Mouse (Mus musculus) kidney, postnatal 4 days (tissue): Measurements from ENCODE around the gene Nubp2.

ENCODE experiments used
- DNase-seq, 2 experiments: peaks; one replicate each; pipeline ENCODE4 v3.0.0; 2021; ENCODE audit warnings: mixed read lengths in 2 of 2

Nubp2 gene

DNA sequence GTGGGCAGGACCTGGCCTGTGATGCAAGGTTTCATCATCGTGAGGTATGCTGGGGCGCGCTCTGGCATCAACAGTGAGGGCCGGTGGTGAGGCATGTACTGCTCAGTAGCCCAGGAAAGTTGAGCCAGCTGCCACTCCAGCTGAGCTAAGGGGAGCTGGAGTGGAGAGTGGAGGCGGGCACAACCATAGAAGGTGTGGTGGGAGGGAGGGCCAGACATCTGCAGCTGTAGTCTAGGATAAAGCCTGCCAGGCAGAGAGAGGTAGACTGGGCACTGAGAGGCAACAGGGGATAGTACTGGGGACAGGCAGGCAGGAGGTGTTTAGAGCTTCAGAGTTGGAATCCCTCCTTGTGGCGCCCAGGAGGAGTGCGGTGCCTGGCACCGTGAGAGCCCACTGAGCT is 26.1 kb downstream of the Nubp2 start:
- no peak for DNase-seq

DNA sequence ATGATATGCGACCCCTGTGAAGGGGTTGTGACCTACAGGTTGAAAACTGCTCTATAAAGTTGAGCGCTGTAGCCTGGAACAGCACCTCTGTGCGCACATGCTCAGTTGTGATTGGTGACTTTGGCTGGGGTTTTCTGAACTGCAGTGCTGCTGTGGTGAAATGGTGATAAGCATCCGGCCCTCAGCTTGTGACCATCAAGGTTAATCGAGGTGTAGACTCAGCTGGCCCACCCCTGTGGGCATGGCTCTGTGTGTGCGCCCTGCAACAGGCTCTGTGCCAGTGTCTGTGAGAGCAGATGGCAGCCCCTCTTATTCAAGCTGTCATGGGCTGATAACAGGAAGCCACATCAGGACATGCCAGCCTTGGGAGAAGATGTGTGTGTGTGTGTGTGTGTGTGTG is 27.2 kb downstream of the Nubp2 start:
- no peak for DNase-seq

DNA sequence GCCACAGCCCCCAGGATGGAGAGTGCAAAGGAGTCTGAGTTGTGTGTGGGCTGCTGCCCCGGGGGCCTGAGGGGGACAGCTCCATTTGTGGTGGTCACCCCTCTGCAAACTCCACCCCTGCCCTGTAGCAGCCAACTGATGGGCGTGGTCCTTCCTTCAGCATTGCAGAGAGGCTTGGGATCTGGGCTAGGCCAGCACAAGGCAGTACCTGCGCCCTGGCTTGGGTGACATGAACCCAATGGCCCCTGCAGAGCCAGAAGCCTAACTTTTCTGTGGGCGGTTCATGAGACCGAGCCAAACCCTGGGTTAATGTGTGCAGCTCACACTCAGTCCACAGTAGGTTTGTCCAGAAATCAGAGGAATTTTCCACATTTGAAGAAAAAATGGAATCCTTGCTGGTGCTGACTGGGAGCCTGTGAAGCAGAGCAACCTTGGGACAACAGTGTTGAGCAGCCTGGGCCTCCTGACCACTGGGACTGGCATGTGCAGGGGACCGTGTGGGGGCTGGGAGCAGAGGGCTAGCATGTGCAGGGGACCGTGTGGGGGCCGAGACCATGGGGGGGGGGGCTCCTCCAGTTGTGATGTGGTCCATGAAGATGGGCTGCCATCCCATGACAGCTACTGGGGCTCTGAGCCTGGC is 28.2 kb downstream of the Nubp2 start:
- DNase-seq = no peak

DNA sequence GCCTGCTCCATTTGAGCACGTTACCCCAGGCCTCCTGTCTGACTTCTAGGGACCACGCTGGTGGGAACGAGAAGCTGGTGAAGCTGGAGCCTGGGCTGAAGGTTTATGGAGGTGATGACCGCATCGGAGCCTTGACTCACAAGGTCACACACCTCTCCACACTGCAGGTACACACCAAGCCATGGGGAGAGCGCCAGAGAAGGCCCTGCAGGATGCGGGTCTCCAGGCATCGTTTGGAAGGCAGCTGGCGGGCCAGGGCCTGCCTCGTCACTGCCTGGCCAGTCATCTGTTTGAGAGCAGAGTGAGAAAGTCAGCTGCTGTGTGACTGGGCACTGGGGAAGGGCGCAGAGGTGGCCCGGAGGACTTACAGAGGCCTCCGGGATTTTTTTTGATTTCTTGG is 29.6 kb downstream of the Nubp2 start:
- no peak for DNase-seq

DNA sequence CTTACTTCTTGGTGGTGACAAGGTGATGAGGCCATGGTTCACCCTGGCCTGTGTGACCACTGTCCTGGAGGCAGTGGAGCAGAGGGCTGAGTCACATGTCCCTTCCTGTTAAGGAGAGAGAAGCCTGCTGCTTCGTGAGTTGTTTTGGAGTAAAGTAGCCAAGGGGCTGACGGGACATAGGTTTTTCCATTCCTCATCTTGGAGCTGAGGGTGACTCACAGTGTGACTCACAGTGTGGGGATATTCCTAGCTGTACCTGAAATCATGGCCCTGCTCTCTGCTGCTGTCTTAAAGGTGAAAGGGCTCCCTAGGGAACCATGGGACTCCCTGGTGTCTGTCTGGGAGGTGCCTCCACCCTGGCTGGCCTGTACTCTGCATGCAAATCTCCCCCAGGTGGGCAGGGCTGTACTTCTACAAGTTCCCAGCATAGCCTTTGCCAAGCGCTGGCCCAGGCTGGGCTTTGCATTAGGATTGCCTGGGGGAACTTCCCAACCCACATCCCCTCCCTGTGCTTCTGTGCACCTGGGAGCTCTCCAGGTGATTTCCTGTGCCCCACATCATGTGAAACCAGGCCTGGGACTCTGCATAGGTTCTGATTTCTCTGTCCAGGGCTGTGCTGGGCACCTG is 30.2 kb downstream of the Nubp2 start:
- DNase-seq = no peak

DNA sequence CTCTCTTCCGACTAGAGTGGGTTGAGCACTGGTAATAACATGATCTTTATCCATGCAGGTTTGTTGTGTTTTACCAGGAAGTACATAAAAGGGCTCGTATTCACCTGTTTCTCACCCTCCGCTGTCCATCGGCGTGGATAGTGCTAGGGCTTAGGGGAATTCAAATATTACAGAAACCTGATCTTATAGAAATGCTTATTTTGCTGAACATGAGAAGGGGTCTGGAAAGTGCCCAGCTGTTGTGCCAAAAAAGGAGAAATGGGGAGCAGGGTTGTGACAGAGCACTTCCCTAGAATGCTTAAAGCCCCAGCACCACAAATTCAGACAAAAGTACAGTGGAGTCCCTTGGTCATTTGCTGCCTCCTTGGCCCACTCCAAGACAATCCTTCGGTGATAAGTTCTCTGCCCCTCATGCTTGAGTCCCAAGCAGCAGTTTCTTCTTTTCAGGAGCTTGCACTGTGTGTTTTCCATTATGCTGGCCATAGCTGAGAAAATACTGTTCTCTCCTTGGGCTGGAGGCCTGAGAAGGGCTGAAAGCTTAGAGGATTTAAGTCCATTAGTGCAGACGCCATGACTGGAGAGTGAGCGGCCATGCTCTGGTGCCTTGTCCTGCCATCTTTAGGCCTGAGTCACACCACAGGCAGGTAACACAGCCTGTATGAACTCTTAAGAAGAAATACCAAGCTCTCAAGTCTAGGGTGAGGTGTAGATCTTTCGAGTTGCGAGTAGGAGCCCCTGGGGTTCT is 34.6 kb downstream of the Nubp2 start:
- no peak for DNase-seq

DNA sequence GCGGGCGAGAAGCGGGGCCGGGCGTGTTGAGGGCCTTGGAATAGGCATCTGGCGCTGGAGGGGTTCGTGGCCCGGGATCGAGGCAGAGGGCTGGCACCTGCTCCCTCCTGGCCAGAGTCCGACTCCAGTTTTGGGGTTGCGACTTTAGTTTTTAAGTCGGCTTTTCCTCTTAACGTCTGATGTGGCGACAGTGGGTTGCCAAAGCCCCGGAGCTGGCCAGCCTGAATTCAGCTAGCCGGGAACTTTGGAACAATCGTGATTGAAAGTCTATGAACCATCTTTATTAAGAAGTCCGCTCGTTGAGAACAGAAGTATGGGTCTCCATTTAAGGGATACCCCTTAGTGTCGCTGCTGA is 35.4 kb downstream of the Nubp2 start:
- DNase-seq = no peak

DNA sequence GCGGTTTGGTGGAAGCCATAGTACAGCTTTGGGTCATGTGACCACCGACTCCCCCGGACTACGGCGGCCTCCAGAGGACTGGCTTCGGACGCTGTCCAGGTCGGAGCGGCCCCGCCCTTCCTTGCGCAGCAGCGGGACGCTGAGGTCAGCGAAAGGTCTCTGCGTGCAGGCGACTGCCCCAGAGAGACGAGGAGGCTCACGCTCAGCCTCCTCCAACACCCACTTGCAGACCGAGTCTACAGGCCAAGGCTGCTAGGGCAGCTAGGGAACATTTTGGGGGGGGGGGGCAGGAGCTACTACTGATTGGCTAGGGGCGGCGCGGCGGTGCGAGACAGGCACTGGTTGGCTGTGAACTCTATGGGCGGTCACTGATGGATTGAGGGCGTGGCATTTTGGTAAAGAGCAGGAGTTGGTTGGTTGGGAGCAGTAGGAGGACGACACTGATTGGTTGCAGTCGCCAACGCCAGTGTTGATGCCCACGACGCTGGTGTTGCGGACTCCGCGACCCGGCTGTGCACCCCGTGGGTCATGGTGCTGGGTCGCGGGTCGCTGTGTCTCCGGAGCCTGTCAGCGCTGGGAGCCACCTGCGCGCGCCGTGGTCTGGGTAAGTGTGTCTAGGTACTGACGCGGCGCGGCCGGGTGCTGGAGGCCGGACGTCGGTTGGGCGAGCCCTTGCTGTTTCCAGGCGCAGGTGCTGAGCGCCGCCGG is 35.9 kb downstream of the Nubp2 start, which contains the start of gene Fahd1:
Fahd1 (minus strand) TSS at position 300 of the 708 bp plus-strand sequence.
- DNase-seq = peak; percentile 95 to 97

DNA sequence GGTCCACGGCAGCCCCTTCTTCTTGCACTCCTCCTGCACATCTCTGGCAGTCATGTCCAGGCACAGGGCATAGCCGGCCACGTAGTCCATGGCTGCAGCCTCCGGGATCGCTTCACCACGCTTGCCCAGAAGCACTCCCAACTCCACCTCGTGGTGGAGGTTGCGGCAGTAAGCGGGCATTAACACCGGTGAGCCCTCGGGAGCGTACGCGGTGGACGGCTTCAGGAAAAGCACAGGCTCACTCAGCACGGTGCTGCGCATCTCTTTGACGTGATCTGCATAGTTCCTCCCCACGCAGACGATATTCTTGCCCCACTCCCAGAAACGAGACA is 36.5 kb downstream of the Nubp2 start:
- no peak for DNase-seq

DNA sequence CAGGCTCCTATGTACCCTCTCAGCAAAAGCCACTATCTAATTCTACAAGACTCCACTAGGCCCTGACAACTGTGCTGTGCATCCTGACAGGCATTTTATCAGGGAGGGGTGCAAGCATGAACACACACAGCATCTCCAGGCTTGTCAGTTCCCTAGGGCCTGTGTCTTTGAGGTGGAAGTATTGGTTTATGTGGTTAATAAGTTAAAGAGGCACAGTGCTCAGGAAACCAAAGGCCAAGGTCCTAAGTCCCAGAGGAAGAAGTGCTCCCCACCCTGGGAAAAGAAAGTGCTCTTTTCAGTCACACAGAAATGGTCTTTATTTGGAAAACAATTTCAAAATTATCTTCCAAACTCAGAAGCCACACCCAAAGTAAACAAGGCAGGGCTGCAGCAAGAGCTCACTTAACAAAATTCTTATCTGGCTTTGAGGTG is 37.5 kb downstream of the Nubp2 start:
- peak in 1 of 2 experiments; percentile 19 for DNase-seq

DNA sequence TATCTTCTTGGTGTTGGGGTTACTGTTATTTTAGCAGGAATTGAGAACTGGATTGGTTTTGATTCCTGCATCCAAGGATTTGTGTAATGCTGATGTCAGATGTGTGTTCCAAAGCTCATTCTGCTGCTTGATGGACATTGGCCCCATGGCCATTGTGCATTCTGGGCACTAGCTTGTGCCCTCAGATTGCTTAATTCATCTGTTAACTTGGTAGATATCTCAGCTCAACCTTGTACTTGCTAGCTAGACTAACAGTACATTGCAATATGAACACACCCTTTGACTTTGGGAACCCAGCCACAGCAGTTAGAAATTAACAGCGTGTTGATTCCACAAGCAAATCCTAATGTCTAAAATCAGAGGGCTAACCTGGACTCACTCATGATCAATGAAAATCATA is 38.8 kb downstream of the Nubp2 start:
- DNase-seq = no peak

DNA sequence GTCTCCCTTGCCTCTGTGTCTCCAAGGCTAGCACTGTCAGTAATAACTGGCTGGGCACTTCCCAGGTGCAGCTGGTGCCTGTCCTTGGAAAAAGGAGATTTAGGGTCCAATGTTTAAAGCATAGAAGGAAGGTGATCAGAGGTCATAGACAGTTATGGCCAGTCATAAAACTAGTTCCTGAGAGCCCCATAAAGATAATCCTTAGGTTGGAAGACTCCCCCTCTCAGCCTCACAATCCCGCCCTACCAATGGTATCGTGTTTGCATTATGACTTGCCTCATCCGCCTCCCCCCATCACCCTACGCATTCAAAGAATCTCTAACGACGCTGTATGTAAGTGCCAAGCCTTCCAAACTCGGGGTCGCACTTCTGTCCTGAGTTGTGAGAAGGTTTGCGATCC is 41.6 kb downstream of the Nubp2 start:
- DNase-seq = no peak

DNA sequence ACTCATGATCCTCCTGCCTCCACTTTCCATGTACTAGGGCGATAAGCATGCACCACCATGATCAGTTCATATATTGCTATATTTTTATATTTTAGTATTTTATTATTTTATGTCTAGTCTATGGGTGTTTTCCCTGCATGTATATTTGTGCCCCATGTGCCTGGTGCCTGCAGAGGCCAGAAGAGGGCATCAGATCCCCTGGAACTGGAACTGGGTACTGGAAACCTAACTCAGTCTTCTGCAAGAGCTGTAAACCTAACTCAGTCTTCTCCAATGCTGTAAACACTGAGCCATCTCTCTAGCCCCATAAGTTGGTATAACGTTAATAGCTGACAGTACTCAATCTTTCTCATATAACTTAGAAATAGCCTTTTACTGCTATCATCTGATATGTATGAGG is 43.5 kb downstream of the Nubp2 start:
- DNase-seq = no peak

DNA sequence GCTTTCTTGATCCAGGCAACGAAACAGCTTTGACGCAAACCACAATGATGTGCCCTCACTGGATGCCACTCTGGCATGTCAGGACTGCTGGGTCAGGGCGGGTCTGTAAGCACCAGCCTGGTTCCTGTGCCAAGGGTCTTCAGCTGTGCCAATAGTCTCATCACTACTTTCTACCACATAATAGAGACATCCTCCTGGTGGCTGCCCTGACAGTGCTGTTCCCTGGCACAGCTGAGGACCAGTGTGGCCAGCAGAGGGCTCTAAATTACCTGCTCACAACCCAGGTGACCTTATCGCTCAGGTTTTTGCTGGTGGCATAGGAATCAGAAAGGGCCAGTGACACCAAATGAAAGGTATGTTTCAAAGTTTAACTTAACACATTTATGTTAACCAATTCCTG is 45.0 kb downstream of the Nubp2 start:
- DNase-seq = peak; percentile 47 to 58

DNA sequence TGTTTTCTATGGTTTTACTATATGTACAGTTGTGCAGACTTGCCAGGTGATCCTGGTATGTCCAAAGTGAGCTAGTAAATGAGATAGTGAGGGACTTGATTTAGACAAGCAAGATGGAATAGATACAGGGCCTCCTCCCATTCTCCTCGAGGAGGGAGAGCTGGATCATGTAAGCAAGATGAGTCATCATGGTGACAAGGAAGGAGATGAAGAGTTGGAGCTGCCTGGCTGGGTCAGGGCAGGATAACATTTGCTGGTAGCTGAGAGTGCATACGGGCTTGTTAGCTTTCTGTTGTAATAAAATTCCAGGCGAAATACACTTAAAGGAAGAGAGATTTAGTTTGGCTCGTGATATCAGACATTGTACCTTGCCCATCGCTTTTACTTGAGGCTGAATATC is 45.8 kb downstream of the Nubp2 start:
- DNase-seq = no peak

DNA sequence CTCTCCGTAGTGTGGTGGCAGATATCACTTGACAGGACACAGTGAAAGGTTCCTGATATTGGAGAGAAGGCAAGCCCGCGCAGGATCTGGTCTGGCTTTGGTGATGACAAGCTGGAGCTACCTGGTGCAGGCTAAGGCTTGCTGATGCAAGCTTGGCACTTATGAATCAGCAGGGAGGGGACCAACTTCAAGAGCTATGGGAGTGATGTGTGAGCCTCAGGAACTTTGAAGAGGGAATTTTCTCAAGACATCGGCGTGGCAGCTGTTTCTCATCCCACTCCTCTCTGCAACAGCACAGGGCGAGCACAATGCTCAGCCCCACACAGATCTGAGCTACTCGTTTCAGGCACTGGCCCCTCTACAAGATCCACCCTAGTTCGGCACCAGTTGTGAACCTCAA is 46.3 kb downstream of the Nubp2 start, which contains the start of gene Hagh:
Hagh (plus strand) TSS at position 302 of the 400 bp plus-strand sequence.
- no peak for DNase-seq
